ENCODE assay signal across 23 mouse cellular contexts in the genomic region with DNA sequence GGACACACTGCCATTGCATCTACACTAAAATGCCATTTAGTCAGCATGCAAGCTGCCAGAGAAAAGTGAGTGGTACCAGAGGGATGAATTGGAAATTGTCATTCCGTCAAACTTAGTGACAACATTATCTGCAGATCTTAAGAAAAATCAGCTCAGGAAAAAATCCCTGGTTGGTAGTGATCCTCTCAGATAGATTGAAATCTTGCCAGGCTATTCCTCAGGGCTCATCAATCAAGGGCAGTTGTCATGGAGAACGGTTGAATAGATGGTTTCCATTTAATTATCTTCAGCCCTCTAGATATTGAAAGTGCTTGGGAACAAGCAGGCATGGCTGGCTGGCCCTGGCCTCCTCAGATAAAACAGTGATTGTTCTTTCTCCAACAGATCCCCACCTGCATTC.
"Had no signal": no experiment of that assay in that cellular context is flagged by ENCODE, and none has a peak within 500 bp of the region (broad histone marks: within the 10 kb centered on the region; RNA-seq: fewer than 3 reads in every experiment).

No protein-coding gene starts in this region.

- H3K27me3 ChIP-seq: heart, embryonic 12.5 days; hindbrain, embryonic 15.5 days; intestine, embryonic 15.5 days; limb, embryonic 12.5 days; liver, embryonic 12.5 days had no signal

- H3K4me3 ChIP-seq: gastrocnemius, adult 2 months; heart, embryonic 10.5 days; heart, embryonic 12.5 days; hindbrain, embryonic 15.5 days; intestine, embryonic 15.5 days; layer of hippocampus, adult 2 months; left cerebral cortex, adult 2 months; limb, embryonic 10.5 days; limb, embryonic 12.5 days; liver, embryonic 12.5 days had no signal

- DNase-seq: gastrocnemius, adult 2 months; gastrocnemius, postnatal 10 days; gastrocnemius, postnatal 25 days; heart, adult 18-20 months; heart, postnatal 10 days; heart, postnatal 4 days; kidney, adult 18-20 months; kidney, adult 8-10 months; kidney, postnatal 10 days; kidney, postnatal 25 days; kidney, postnatal 4 days; liver had no signal

- H3K9ac ChIP-seq: heart, embryonic 12.5 days; hindbrain, embryonic 15.5 days; intestine, embryonic 15.5 days; limb, embryonic 12.5 days; liver, embryonic 12.5 days had no signal

- ATAC-seq: inflammation-experienced regulatory T-cells, adult 6 months; intestine, embryonic 15.5 days; intestine, postnatal 0 days; liver, embryonic 12.5 days had no signal

- H3K27ac ChIP-seq: gastrocnemius, adult 2 months; heart, embryonic 10.5 days; hindbrain, embryonic 15.5 days; intestine, embryonic 15.5 days; layer of hippocampus, adult 2 months; left cerebral cortex, adult 2 months; limb, embryonic 10.5 days; limb, embryonic 12.5 days; liver, embryonic 12.5 days had no signal

- H3K4me2 ChIP-seq: heart, embryonic 12.5 days; hindbrain, embryonic 15.5 days; intestine, embryonic 15.5 days; limb, embryonic 12.5 days; liver, embryonic 12.5 days had no signal

- H3K4me1 ChIP-seq: heart, embryonic 10.5 days; heart, embryonic 12.5 days; hindbrain, embryonic 15.5 days; intestine, embryonic 15.5 days; limb, embryonic 10.5 days; limb, embryonic 12.5 days; liver, embryonic 12.5 days had no signal

- H3K9me3 ChIP-seq: heart, embryonic 10.5 days; heart, embryonic 12.5 days; hindbrain, embryonic 15.5 days; intestine, embryonic 15.5 days; limb, embryonic 10.5 days; limb, embryonic 12.5 days had no signal

- H3K36me3 ChIP-seq: heart, embryonic 10.5 days; heart, embryonic 12.5 days; hindbrain, embryonic 15.5 days; intestine, embryonic 15.5 days; limb, embryonic 10.5 days; limb, embryonic 12.5 days; liver, embryonic 12.5 days had no signal
